Mouse (Mus musculus) embryonic facial prominence, embryonic 10.5 days (tissue): ENCODE results near the gene Pgs1. TPM values are rescaled to one million over a fixed set of nuclear protein-coding genes. Genes with fewer than 3 reads are reported as not detected.
A peak's percentile ranks its signal among the peaks of the same experiment; 100 is the strongest.

ENCODE experiments used
- DNase-seq: peaks from one replicate; pipeline ENCODE4 v3.0.0-alpha.2; 2017; ENCODE audit warnings: low spot score
- H3K27ac ChIP-seq: fragments of 300-500 bp; sonication (generic); replicated peaks from 2 replicates; pipeline ENCODE4 v1.5.1; 2016; ENCODE audit warnings: mild to moderate bottlenecking
- H3K27me3 ChIP-seq: fragments of 300-500 bp; sonication (generic); replicated peaks from 2 replicates; pipeline ENCODE4 v1.6.1; 2016; ENCODE audit warnings: low read depth, mild to moderate bottlenecking; ENCODE audit not compliant: poor library complexity, severe bottlenecking
- H3K36me3 ChIP-seq: fragments of 300-500 bp; sonication (generic); replicated peaks from 2 replicates; pipeline ENCODE4 v1.6.1; 2016; ENCODE audit warnings: mild to moderate bottlenecking, moderate library complexity
- H3K4me1 ChIP-seq: fragments of 300-500 bp; sonication (generic); 2 replicates; pipeline ENCODE4 v1.6.1; 2016
- H3K4me3 ChIP-seq: fragments of 300-500 bp; sonication (generic); 2 replicates; pipeline ENCODE4 v1.5.1; 2016; ENCODE audit warnings: mild to moderate bottlenecking, moderate library complexity
- H3K9me3 ChIP-seq: fragments of 300-500 bp; sonication (generic); 2 replicates; pipeline ENCODE4 v1.6.1; 2016; ENCODE audit warnings: mild to moderate bottlenecking
- WGBS: fragments of 180-500 bp; shearing (Covaris S2); methylation state at CpG from one replicate; pipeline ENCODE4 v1.1.7; 2016; 5-methylcytosine and 5-hydroxymethylcytosine counted together
- polyA plus RNA-seq: library from polyadenylated mRNA; unstranded; fragments of >200 nt; fragmentation: Nextera tagmentation; extraction: Ambion mirVana; gene quantifications from 2 replicates; pipeline ENCODE4 v1.2.1, GENCODE M21; 2016

Pgs1 gene
- polyA plus RNA-seq, 1 experiment from 2014 or later: 43.5 TPM

GRCm38 (mm10) chr11:117989241-117989640 is 3.1 kb downstream of the Pgs1 start:
- Histone ChIP-seq H3K36me3 (no peaks in the 10 kb centered on the region), H3K4me1 (peaks cover 73% of the 10 kb centered on the region), H3K27me3 (no peaks in the 10 kb centered on the region), H3K9me3 (no peaks in the 10 kb centered on the region), H3K4me3 (no peak overlapping the region), H3K27ac (no peak overlapping the region)
- DNase-seq: no peak
- 88% methylated on average over 4 of the region's 4 CpGs for WGBS

GRCm38 (mm10) chr11:117989926-117990325 is 3.8 kb downstream of the Pgs1 start:
- peaks cover 80% of the 10 kb centered on the region for H3K4me1 ChIP-seq
- H3K27me3 ChIP-seq: no peaks in the 10 kb centered on the region
- 64% methylated on average over 10 of the region's 10 CpGs for WGBS
- DNase-seq: no peak
- no peak overlapping the region for H3K27ac ChIP-seq
- no peaks in the 10 kb centered on the region for H3K9me3 ChIP-seq
- no peaks in the 10 kb centered on the region for H3K36me3 ChIP-seq
- no peak overlapping the region for H3K4me3 ChIP-seq

- 55% methylated on average over 9 of the region's 9 CpGs for WGBS
- H3K27ac ChIP-seq: no peak overlapping the region
- H3K4me1 ChIP-seq: peaks cover 86% of the 10 kb centered on the region
- H3K4me3 ChIP-seq: no peak overlapping the region
- no peaks in the 10 kb centered on the region for H3K36me3 ChIP-seq
- no peak for DNase-seq
- H3K9me3 ChIP-seq: no peaks in the 10 kb centered on the region
- H3K27me3 ChIP-seq: no peaks in the 10 kb centered on the region
These were observed 5.7 kb downstream of the Pgs1 start for GRCm38 (mm10) chr11:117991502-117992470.

DNA sequence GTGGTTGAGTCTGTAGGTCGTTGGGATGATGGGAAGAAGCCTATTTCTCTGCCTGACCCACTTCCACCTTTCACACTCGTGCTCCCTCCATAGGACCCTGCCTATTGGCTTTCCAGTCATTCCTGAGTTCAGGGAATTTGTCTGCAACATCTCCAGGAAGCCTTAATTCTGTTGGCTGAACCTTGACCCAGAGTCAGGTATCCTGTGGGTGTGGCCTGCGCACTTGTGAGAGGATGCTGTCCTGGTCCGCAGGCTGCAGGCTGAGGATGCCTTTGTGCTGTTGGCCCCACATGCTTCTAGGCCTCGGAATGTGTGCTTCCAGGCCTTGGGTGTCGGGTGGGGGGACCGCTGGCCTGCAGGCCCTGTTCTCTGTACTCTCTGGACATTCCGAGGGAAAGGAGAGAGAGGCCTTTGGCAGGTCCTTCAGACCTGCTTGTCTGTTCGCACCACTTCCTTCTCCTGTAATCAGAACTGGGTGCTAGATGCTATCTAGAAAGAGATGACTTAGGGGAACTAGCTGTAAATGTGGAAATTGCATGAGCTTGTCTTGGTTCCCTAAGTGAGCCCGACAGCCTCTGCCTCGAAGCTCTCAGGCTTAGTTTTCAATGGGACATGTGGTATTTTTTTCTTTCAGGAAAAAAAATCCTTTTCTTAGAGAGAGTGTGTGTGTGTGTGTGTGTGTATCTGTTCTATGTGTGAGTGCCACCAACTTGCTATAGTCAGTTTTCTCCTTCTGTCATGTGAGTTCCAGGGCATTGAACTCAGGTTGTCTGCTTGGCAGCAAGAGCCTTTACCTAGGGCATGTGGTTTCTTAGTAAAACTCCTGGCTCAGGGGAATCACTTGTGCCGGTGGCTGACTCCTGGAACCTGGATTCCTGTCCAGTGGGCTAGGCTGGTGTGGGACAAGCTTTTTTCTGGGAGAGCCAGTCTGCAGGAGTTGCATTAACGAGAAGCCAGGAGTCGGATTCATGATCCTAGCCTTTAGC is 7.4 kb downstream of the Pgs1 start:
- peaks cover 76% of the 10 kb centered on the region for H3K4me1 ChIP-seq
- H3K9me3 ChIP-seq: no peaks in the 10 kb centered on the region
- H3K27ac ChIP-seq: no peak overlapping the region
- WGBS: 74% methylated on average over 14 of the region's 14 CpGs
- H3K4me3 ChIP-seq: no peak overlapping the region
- no peaks in the 10 kb centered on the region for H3K27me3 ChIP-seq
- DNase-seq: no peak
- H3K36me3 ChIP-seq: peaks cover 10% of the 10 kb centered on the region

- 75% methylated on average over 9 of the region's 9 CpGs for WGBS
- Histone ChIP-seq H3K4me1 (peaks cover 78% of the 10 kb centered on the region), H3K36me3 (peaks cover 20% of the 10 kb centered on the region)
These were observed 8.4 kb downstream of the Pgs1 start for GRCm38 (mm10) chr11:117994250-117995057.

DNA sequence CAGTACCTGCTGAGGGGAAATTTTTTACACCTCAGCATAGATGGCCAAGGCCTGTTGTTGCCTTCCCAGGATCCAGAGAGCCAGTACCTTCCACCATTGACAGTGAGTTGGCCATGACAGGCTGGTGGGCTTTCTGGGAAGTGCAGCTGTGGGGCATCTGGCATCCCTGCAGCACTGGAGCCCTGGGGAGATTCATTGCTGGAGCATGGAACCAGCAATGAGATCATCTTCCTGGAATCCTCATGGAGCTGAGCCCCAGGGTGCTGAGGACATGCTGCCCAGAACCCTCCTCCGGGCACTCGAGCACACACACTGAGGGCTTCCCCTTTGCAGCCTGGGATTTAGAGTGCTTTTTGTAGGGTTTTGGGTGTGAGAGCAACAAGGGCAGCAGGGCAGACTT is 9.2 kb downstream of the Pgs1 start:
- WGBS: 58% methylated on average over 2 of the region's 2 CpGs

More at GRCm38 (mm10) chr11:117994250-117995057, 8.4 kb downstream of the Pgs1 start:
- DNase-seq: no peak
- no peaks in the 10 kb centered on the region for H3K9me3 ChIP-seq
- H3K27ac ChIP-seq: no peak overlapping the region
- no peak overlapping the region for H3K4me3 ChIP-seq
- no peaks in the 10 kb centered on the region for H3K27me3 ChIP-seq

DNA sequence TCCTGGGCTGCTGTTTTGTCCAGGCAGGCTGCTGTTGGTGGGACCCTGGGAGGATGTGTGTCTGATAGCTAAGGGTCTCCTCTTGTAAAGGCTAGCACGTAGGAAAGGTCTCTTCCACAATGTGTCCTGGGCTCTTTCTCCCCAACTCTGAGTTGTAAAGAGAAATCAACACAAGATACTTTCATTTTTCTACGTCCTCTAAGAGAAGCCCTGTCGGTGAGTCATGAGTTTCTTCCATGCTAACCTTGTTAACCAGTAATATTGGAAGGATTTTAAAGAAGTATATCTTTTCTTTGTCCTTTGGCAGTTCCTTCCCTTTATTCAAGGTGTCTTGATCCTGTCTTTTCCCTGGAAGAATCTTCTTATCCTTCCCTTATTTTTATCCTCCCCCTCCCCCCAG is 9.6 kb downstream of the Pgs1 start:
- Histone ChIP-seq H3K4me1 (peaks cover 68% of the 10 kb centered on the region), H3K9me3 (no peaks in the 10 kb centered on the region), H3K4me3 (no peak overlapping the region), H3K36me3 (peaks cover 32% of the 10 kb centered on the region), H3K27me3 (no peaks in the 10 kb centered on the region), H3K27ac (peak overlapping the region; percentile 19; the same call in 1 of the 2 replicates)
- WGBS: 61% methylated on average over 3 of the region's 3 CpGs
- no peak for DNase-seq

More for the DNA sequence above, 9.2 kb downstream of the Pgs1 start:
- H3K9me3 ChIP-seq: no peaks in the 10 kb centered on the region
- H3K4me1 ChIP-seq: peaks cover 72% of the 10 kb centered on the region
- H3K4me3 ChIP-seq: no peak overlapping the region
- 0 out of 2 replicates have a peak overlapping the region, but pooled peaks have one; percentile 19 for H3K27ac ChIP-seq
- H3K27me3 ChIP-seq: no peaks in the 10 kb centered on the region
- DNase-seq: no peak
- peaks cover 28% of the 10 kb centered on the region for H3K36me3 ChIP-seq

DNA sequence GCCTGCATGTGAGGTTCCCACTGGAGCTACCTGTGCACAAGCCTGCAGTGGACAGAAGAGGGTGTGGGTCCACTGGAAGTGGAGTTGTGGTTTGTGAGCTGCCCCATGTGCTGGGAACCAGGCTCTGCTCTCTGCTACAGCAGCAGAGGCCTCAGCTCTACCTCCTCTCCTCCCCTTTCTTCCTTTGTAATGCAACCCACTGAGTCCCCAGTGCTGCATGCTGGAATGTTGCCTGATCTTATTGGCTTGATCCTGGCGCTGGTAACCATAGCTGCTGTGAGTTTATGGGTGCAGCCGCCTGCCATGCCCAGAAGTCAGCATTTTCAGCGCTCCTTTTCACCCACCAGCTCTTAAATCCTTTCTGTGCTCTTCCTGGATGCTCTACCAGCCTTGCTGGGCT is 10.0 kb downstream of the Pgs1 start:
- H3K27me3 ChIP-seq: no peaks in the 10 kb centered on the region
- peaks cover 36% of the 10 kb centered on the region for H3K36me3 ChIP-seq
- H3K4me3 ChIP-seq: no peak overlapping the region
- no peak for DNase-seq
- H3K27ac ChIP-seq: no peak overlapping the region; the same call in 1 of the 2 replicates
- peaks cover 67% of the 10 kb centered on the region for H3K4me1 ChIP-seq
- WGBS: 28% methylated on average over 3 of the region's 3 CpGs
- no peaks in the 10 kb centered on the region for H3K9me3 ChIP-seq

- Histone ChIP-seq H3K4me3 (no peak overlapping the region), H3K4me1 (peaks cover 57% of the 10 kb centered on the region), H3K27ac (no peak overlapping the region), H3K9me3 (no peaks in the 10 kb centered on the region), H3K36me3 (peaks cover 46% of the 10 kb centered on the region), H3K27me3 (no peaks in the 10 kb centered on the region)
- no peak for DNase-seq
- 91% methylated on average over 2 of the region's 2 CpGs for WGBS
These were observed 11.0 kb downstream of the Pgs1 start for GRCm38 (mm10) chr11:117997085-117997484.

DNA sequence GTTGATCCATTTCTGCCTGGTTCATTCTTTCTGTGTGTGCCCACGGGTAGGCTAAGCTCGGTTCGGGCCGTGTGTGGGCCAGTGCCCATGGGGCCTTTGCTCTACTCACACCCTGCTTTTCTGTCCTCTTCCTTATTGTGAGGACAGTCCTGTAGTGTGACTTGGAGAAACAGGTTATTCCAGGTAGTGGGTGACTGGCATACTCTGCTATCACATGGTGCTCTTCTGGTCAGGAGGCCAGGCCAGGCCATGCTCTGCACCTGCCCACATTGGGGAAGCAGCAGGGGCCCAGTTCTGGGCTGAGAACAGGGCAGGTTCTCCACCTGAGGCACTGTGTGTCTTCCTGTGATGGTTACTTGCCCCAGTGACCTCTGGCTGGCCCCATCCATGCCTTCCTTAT is 12.3 kb downstream of the Pgs1 start:
- WGBS: 93% methylated on average over 4 of the region's 4 CpGs
- H3K36me3 ChIP-seq: peaks cover 57% of the 10 kb centered on the region
- H3K9me3 ChIP-seq: no peaks in the 10 kb centered on the region
- H3K27ac ChIP-seq: no peak overlapping the region
- peaks cover 44% of the 10 kb centered on the region for H3K4me1 ChIP-seq
- no peak for DNase-seq
- H3K27me3 ChIP-seq: no peaks in the 10 kb centered on the region
- H3K4me3 ChIP-seq: no peak overlapping the region

- Histone ChIP-seq H3K36me3 (peaks cover 68% of the 10 kb centered on the region), H3K9me3 (no peaks in the 10 kb centered on the region), H3K4me3 (no peak overlapping the region), H3K27me3 (no peaks in the 10 kb centered on the region), H3K4me1 (peaks cover 36% of the 10 kb centered on the region), H3K27ac (no peak overlapping the region)
- 91% methylated on average over 6 of the region's 6 CpGs for WGBS
- DNase-seq: no peak
These were observed 13.3 kb downstream of the Pgs1 start for GRCm38 (mm10) chr11:117999260-117999934.
